Mouse (Mus musculus) liver, embryonic 14.5 days (tissue): ENCODE measurements at regions not wholly inside any gene's neighbourhood (a gene's known extent, or its start where the extent isn't known, plus 50 kb on each side); places are given as distances from the start of the nearest gene placed in this dataset.

ENCODE experiments used
- ATAC-seq: fragments of 200-750 bp; cut with Nextera tagmentation; 2 replicates; pipeline ENCODE4 v1.8.0; 2017; ENCODE audit warnings: moderate number of reproducible peaks, mild to moderate bottlenecking, moderate library complexity; ENCODE audit not compliant: insufficient read depth
- DNase-seq, 3 experiments: peaks; one replicate each; pipeline ENCODE4 v3.0.0-alpha.2; 2012 to 2013; ENCODE audit warnings: low read depth in 3 of 3, low spot score in 3 of 3
- H3K27ac ChIP-seq: fragments of 300-500 bp; sonication (generic); 2 replicates; pipeline ENCODE4 v1.5.1; 2014; ENCODE audit warnings: moderate library complexity, mild to moderate bottlenecking, control low read depth, inconsistent platforms
- H3K27me3 ChIP-seq: fragments of 300-500 bp; sonication (generic); 2 replicates; pipeline ENCODE4 v1.6.1; 2014; ENCODE audit warnings: mild to moderate bottlenecking, low read length, moderate library complexity; ENCODE audit not compliant: control insufficient read depth, insufficient read depth
- H3K36me3 ChIP-seq: fragments of 300-500 bp; sonication (generic); replicated peaks from 2 replicates; pipeline ENCODE4 v1.6.1; 2014; ENCODE audit warnings: low read depth; ENCODE audit not compliant: control insufficient read depth, insufficient read depth
- H3K4me1 ChIP-seq, 2 experiments: fragments of 200-500 bp in 1 of 2; fragments of 300-500 bp in 1 of 2; sonication (generic) in 1 of 2; replicated peaks; 2 replicates each; pipeline ENCODE4 v1.6.1; 2012 to 2014; ENCODE audit warnings: antibody characterized with exemption in 1 of 2, inconsistent platforms in 1 of 2, low read length in 1 of 2; ENCODE audit not compliant: control insufficient read depth in 2 of 2, insufficient read depth in 2 of 2
- H3K4me2 ChIP-seq: fragments of 300-500 bp; sonication (generic); 2 replicates; pipeline ENCODE4 v1.6.1; 2014; ENCODE audit warnings: low read depth, mild to moderate bottlenecking, control low read depth, moderate library complexity
- H3K4me3 ChIP-seq, 2 experiments: fragments of 200-500 bp in 1 of 2; fragments of 300-500 bp in 1 of 2; sonication (generic) in 1 of 2; 2 replicates each; pipeline ENCODE4 v1.5.1; 2012 to 2014; ENCODE audit warnings: low read depth in 2 of 2, low read length in 2 of 2, mild to moderate bottlenecking in 2 of 2, control low read depth in 1 of 2, inconsistent platforms in 1 of 2, moderate library complexity in 1 of 2; ENCODE audit not compliant: insufficient read depth in 1 of 2
- H3K9ac ChIP-seq: fragments of 300-500 bp; sonication (generic); replicated peaks from 2 replicates; pipeline ENCODE4 v1.6.1; 2014; ENCODE audit warnings: mild to moderate bottlenecking, control low read depth, moderate library complexity
- H3K9me3 ChIP-seq: fragments of 300-500 bp; sonication (generic); 2 replicates; pipeline ENCODE4 v1.6.1; 2016; ENCODE audit warnings: low read length, mixed read lengths; ENCODE audit not compliant: control insufficient read depth
- CTCF ChIP-seq: IDR thresholded peaks from 2 replicates; pipeline ENCODE4 v1.5.1; 2016; ENCODE audit warnings: antibody characterized with exemption, low read depth, control low read depth
- EP300 ChIP-seq: IDR thresholded peaks from 2 replicates; pipeline ENCODE4 v1.6.1; 2016; ENCODE audit warnings: antibody characterized with exemption, low read depth
- WGBS: fragments of 180-500 bp; shearing (Covaris S2); extraction: QIAGEN DNeasy Blood & Tissue Kit; methylation state at CpG from one replicate; pipeline ENCODE4 v1.1.7; 2014; ENCODE audit not compliant: insufficient replicate concordance; 5-methylcytosine and 5-hydroxymethylcytosine counted together

- Histone ChIP-seq H3K4me2 (no peak overlapping the region), H3K36me3 (no peaks in the 10 kb centered on the region), H3K9ac (no peak overlapping the region), H3K27me3 (no peaks in the 10 kb centered on the region), H3K27ac (no peak overlapping the region), H3K4me1 (no peaks in the 10 kb centered on the region), H3K4me3 (no peak overlapping the region), H3K9me3 (no peaks in the 10 kb centered on the region)
- 68% methylated on average over 1 of the region's 1 CpGs for WGBS
- DNase-seq (no peak), ATAC-seq (no peak)
- TF ChIP-seq EP300, result no peak
- TF ChIP-seq CTCF, result no peak
Observed at GRCm38 (mm10) chr1:138011581-138011980, 163.9 kb downstream of the Ptprc start.

- H3K9ac ChIP-seq, result no peak overlapping the region
- no peaks in the 10 kb centered on the region for H3K4me1 ChIP-seq
- DNase-seq, result no peak
- H3K27me3 ChIP-seq, result no peaks in the 10 kb centered on the region
- H3K9me3 ChIP-seq, result no peaks in the 10 kb centered on the region
- H3K4me2 ChIP-seq, result no peak overlapping the region
- TF ChIP-seq EP300, result no peak
- TF ChIP-seq CTCF, result no peak
- no peak for ATAC-seq
- H3K4me3 ChIP-seq, result no peak overlapping the region
- no peaks in the 10 kb centered on the region for H3K36me3 ChIP-seq
- no peak overlapping the region for H3K27ac ChIP-seq
- WGBS, result 43% methylated on average over 7 of the region's 7 CpGs
Observed at GRCm38 (mm10) chr1:138010910-138011477, 164.5 kb downstream of the Ptprc start.

GRCm38 (mm10) chr1:138006811-138007210, 168.7 kb downstream of the Ptprc start:
- TF ChIP-seq EP300 (no peak), CTCF (no peak)
- ATAC-seq (no peak), DNase-seq (no peak)
- H3K27me3 ChIP-seq, result no peaks in the 10 kb centered on the region
- no peaks in the 10 kb centered on the region for H3K9me3 ChIP-seq
- WGBS, result 35% methylated on average over 1 of the region's 1 CpGs
- no peak overlapping the region for H3K27ac ChIP-seq
- H3K4me2 ChIP-seq, result no peak overlapping the region
- no peak overlapping the region for H3K9ac ChIP-seq
- no peaks in the 10 kb centered on the region for H3K4me1 ChIP-seq
- no peaks in the 10 kb centered on the region for H3K36me3 ChIP-seq
- no peak overlapping the region for H3K4me3 ChIP-seq

- no peak overlapping the region for H3K9ac ChIP-seq
- H3K9me3 ChIP-seq, result no peaks in the 10 kb centered on the region
- H3K4me3 ChIP-seq, result no peak overlapping the region
- TF ChIP-seq EP300 (no peak), CTCF (no peak)
- no peak overlapping the region for H3K4me2 ChIP-seq
- no peak overlapping the region for H3K27ac ChIP-seq
- 27% methylated on average over 2 of the region's 2 CpGs for WGBS
- DNase-seq, result no peak
- H3K27me3 ChIP-seq, result no peaks in the 10 kb centered on the region
- H3K4me1 ChIP-seq, result no peaks in the 10 kb centered on the region
- no peaks in the 10 kb centered on the region for H3K36me3 ChIP-seq
- ATAC-seq, result no peak
Observed at GRCm38 (mm10) chr1:138004319-138004718, 171.2 kb downstream of the Ptprc start.

DNA sequence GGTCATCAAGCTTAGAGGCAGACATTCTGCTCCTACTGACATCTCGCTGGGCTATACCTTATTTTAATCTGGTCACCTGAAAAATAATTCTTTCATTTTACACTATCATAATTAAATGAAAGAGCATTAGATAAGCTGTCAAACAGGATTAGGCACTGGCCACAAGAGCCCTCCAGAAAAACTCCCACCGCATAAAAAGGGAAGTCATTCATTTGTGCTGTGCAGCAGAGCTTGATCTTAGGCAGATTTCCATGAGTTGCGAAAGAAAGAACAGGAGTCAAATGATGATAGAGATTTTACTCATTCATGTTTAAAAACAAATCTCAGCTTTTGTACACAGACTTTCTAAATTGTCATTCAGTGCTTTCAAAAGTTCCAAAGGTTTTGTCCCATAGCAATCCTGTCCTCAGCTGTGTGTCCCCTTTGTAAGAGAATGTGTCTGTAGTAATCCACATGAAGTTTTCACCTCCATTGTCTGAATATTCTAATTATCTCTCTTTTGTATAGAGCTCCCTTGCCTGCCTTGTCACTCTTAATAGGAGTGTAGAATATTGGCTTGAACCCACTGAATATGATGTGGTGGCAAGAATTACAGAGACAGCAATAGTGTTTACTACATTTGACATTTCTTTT, 176.1 kb downstream of the Ptprc start:
- Histone ChIP-seq H3K9ac (no peak overlapping the region), H3K27ac (no peak overlapping the region), H3K4me3 (no peak overlapping the region), H3K27me3 (no peaks in the 10 kb centered on the region), H3K4me2 (no peak overlapping the region), H3K4me1 (no peaks in the 10 kb centered on the region), H3K9me3 (no peaks in the 10 kb centered on the region), H3K36me3 (no peaks in the 10 kb centered on the region)
- no peak for DNase-seq
- 45% methylated on average over 3 of the region's 3 CpGs for WGBS
- ATAC-seq, result no peak
- TF ChIP-seq EP300 (no peak), CTCF (no peak)
